Mouse (Mus musculus) embryonic facial prominence, embryonic 10.5 days (tissue): Measurements from ENCODE around the gene Zc3h10. TPM values are rescaled to one million over a fixed set of nuclear protein-coding genes. Genes with fewer than 3 reads are reported as not detected.
A peak's percentile ranks its signal among the peaks of the same experiment; 100 is the strongest.

Experiments used
- DNase-seq: peaks from one replicate; pipeline ENCODE4 v3.0.0-alpha.2; 2017; ENCODE audit warnings: low spot score
- H3K27ac ChIP-seq: fragments of 300-500 bp; sonication (generic); replicated peaks from 2 replicates; pipeline ENCODE4 v1.5.1; 2016; ENCODE audit warnings: mild to moderate bottlenecking
- H3K27me3 ChIP-seq: fragments of 300-500 bp; sonication (generic); replicated peaks from 2 replicates; pipeline ENCODE4 v1.6.1; 2016; ENCODE audit warnings: low read depth, mild to moderate bottlenecking; ENCODE audit not compliant: poor library complexity, severe bottlenecking
- H3K36me3 ChIP-seq: fragments of 300-500 bp; sonication (generic); replicated peaks from 2 replicates; pipeline ENCODE4 v1.6.1; 2016; ENCODE audit warnings: mild to moderate bottlenecking, moderate library complexity
- H3K4me1 ChIP-seq: fragments of 300-500 bp; sonication (generic); 2 replicates; pipeline ENCODE4 v1.6.1; 2016
- H3K4me3 ChIP-seq: fragments of 300-500 bp; sonication (generic); 2 replicates; pipeline ENCODE4 v1.5.1; 2016; ENCODE audit warnings: mild to moderate bottlenecking, moderate library complexity
- H3K9me3 ChIP-seq: fragments of 300-500 bp; sonication (generic); 2 replicates; pipeline ENCODE4 v1.6.1; 2016; ENCODE audit warnings: mild to moderate bottlenecking
- WGBS: fragments of 180-500 bp; shearing (Covaris S2); methylation state at CpG from one replicate; pipeline ENCODE4 v1.1.7; 2016; 5-methylcytosine and 5-hydroxymethylcytosine counted together
- polyA plus RNA-seq: library from polyadenylated mRNA; unstranded; fragments of >200 nt; fragmentation: Nextera tagmentation; extraction: Ambion mirVana; gene quantifications from 2 replicates; pipeline ENCODE4 v1.2.1, GENCODE M21; 2016

The Zc3h10 gene
- 15.9 and 17.4 TPM in 2 replicates for polyA plus RNA-seq

DNA sequence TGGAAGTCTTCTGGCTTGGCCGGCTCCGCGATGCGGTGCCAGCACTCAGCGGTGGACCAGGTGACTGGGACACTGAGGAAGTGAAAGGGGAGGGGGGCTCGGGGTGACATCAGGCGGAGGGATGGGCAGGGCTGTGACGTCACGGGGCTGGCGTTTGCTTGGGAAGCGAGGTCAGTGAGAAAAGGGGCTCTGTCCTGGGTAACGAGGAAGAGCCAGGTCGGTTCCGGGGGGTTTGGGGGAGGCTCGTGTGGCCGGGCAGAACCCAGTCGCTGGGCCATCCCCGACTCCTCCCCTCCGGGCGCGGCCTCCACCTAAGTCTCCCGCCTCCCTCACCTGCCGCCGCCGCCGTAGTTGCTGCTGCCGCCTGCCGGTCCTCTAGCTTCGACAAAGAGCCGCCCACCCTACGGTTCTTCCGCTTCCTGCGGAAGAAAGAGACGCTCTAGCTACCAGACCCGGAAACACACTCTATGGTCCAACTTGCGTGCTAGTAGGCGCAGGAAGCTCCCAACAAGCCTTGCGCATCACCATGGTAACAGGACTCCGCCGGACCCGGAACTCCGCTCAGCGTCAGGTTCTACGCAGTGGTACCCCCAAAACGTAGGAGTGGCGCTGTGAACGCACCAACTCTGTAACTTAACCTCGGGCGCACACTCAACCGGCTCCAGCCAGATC is at the start of gene Zc3h10:
Gene Zc3h10, minus strand, starts transcription at position 414 of the 672 bp plus-strand sequence.
- WGBS = under 1% methylated on average over 50 of the region's 50 CpGs
- H3K36me3 ChIP-seq = peaks cover 39% of the 10 kb centered on the region
- peak within 1 kb of the TSS; percentile 97 for H3K27ac ChIP-seq
- peak; percentile 94 for DNase-seq
- H3K4me1 ChIP-seq = peaks cover 33% of the 10 kb centered on the region
- no peaks in the 10 kb centered on the region for H3K9me3 ChIP-seq
- H3K27me3 ChIP-seq = no peaks in the 10 kb centered on the region
- H3K4me3 ChIP-seq = peak within 1 kb of the TSS; percentile 88

DNA sequence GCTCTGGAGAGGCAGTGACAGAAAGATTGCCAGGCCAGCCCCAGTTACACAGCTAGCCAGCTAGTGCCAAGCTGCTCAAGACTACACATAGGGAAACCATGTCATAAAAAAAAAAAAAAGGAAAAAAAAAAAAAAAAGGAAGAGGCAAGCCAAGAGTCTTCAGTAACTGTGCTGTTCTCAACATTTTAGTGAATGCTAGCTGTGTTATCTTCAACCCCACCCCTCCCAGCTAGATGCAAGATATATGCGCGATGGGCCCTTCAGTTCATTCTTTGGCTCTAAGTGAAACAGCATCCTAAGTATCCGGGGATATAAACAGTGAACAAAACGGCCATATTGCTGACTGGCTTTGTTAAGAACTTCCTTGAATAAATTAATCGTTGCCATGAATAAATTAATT is 45.2 kb upstream of the Zc3h10 start:
- no peaks in the 10 kb centered on the region for H3K9me3 ChIP-seq
- no peak overlapping the region for H3K27ac ChIP-seq
- H3K36me3 ChIP-seq = no peaks in the 10 kb centered on the region
- no peak overlapping the region for H3K4me3 ChIP-seq
- no peak for DNase-seq
- 82% methylated on average over 5 of the region's 5 CpGs for WGBS
- peaks cover 25% of the 10 kb centered on the region for H3K27me3 ChIP-seq
- peaks cover 24% of the 10 kb centered on the region for H3K4me1 ChIP-seq

DNA sequence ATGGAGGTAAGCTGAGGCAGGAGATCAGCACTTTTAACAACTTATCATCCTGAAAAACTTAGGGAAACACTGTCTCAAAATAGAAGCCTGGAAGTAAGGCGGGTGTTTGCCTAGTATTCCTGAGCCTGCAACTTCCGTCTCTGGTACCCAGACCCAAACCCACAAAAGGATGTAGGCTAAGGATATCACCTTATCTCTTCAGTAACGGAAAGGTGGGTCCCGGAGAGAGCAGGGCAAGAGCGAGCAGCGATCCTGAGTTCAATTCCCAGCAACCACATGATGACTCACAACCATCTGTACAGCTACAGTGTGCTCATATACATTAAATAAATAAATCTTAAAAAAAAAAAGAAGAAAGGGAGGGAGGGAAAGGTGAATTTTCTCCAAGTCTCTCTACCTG is 43.9 kb upstream of the Zc3h10 start:
- WGBS = 89% methylated on average over 6 of the region's 6 CpGs
- Histone ChIP-seq H3K9me3 (no peaks in the 10 kb centered on the region), H3K4me3 (no peak overlapping the region), H3K27me3 (peaks cover 39% of the 10 kb centered on the region), H3K36me3 (no peaks in the 10 kb centered on the region), H3K27ac (no peak overlapping the region), H3K4me1 (peaks cover 37% of the 10 kb centered on the region)
- no peak for DNase-seq

DNA sequence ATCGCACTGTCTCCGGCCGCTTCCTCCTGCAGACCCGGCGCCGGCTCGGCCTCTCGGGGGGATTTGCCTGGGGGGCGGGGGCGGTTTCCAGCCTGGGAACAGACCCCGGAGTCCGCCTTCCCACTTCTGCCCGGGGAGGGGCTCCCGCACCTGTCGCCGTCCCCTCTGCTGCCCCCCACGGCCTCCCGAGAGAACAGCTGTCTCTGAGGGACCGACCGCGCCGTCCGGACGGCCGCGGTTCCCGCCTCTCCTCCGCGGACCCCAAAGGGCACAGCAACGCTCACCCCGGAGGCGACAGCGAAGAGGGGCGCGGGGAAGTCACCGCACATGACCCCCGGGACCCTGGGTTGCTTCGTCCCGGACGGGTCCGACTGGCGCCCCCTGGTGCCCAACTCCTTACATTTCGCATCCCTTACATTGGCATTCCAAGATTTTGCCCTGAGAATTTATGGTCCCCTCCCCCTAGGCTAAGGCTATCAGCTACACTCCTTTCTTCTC is 42.7 kb upstream of the Zc3h10 start:
- peaks cover 51% of the 10 kb centered on the region for H3K27me3 ChIP-seq
- DNase-seq = peak; percentile 85
- no peaks in the 10 kb centered on the region for H3K36me3 ChIP-seq
- peaks cover 42% of the 10 kb centered on the region for H3K4me1 ChIP-seq
- H3K4me3 ChIP-seq = peak overlapping the region; percentile 71
- H3K27ac ChIP-seq = peak overlapping the region; percentile 78
- WGBS = under 1% methylated on average over 43 of the region's 43 CpGs
- H3K9me3 ChIP-seq = no peaks in the 10 kb centered on the region

DNA sequence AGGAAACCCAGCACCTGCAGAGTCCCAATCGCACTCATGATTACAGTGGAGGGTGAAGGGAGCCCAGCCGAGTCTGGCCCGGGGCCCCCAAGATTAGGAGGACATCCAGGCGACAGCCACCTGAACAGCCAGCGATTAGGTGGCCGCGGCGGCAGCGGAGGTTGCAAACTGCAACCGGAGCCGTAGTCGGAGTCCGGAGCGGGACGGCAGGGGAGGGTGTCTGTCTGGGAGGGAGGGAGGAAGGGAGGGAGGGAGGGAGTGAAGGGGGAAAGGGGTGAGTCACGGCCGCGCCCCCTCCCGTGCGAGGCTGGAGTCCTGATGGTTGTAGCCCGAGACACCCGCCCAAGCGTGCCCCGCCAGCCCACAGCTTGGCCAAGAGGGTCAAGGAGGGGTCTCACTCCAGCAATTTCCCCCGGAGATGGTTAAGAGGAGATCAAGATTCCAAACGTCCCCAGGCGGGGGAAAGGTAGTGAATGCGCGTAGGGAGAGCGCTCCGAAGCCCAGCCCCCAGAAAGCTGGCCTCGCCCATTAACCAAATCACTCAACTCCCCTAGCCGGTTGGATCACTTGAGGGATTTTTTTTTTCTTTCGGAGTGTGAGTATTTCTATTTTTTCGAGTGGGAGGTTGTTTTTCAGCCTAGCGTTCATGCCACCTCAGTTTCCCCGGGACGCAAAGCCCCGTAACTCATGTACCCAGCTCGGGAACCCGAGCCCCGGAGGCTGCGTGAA is 42.1 kb upstream of the Zc3h10 start, which contains the start of gene Erbb3:
Gene Erbb3, minus strand, starts transcription at position 189 of the 729 bp plus-strand sequence.
- peak; percentile 75 for DNase-seq
- Histone ChIP-seq H3K4me3 (peak within 1 kb of the TSS; percentile 71), H3K27ac (peak within 1 kb of the TSS; percentile 78), H3K9me3 (no peaks in the 10 kb centered on the region), H3K36me3 (no peaks in the 10 kb centered on the region), H3K4me1 (peaks cover 46% of the 10 kb centered on the region), H3K27me3 (peaks cover 56% of the 10 kb centered on the region)
- under 1% methylated on average over 43 of the region's 43 CpGs for WGBS

DNA sequence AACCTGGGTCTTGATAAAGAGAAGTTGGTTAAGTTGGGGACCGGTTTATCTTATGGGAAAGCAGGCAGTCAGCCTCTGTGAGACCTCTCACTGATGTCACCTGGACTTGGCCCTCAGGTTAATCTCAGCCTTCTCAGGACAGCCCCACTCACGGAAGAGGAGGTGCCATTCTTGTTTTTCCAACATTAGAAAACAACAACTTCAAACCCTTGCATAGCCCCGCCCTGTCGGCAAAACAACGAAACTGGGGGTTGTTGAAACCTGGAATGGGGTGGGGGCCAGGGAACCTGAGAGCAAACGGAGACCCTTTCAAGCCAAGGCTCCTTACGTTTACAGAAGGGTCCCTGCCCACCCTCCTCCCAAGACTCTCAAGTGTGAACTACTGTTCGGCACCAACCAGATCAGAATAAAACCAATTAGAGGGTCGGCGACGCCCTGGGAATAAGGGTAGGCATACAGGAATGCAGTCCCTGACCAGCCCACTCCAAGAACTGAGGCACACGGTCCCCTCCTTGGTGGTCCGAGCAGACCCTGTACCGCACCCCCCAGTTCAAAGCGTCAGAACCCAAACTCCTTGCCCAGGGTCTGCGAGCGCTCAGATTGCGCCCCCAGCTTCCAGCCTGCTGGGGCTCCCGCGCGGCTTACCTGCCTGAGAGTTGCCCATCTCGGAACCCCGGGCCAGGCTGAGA is 41.3 kb upstream of the Zc3h10 start:
- H3K27ac ChIP-seq = peak overlapping the region; percentile 78
- peaks cover 53% of the 10 kb centered on the region for H3K4me1 ChIP-seq
- H3K36me3 ChIP-seq = no peaks in the 10 kb centered on the region
- H3K27me3 ChIP-seq = peaks cover 63% of the 10 kb centered on the region
- no peak for DNase-seq
- 2% methylated on average over 23 of the region's 23 CpGs for WGBS
- no peaks in the 10 kb centered on the region for H3K9me3 ChIP-seq
- H3K4me3 ChIP-seq = peak overlapping the region; percentile 71

DNA sequence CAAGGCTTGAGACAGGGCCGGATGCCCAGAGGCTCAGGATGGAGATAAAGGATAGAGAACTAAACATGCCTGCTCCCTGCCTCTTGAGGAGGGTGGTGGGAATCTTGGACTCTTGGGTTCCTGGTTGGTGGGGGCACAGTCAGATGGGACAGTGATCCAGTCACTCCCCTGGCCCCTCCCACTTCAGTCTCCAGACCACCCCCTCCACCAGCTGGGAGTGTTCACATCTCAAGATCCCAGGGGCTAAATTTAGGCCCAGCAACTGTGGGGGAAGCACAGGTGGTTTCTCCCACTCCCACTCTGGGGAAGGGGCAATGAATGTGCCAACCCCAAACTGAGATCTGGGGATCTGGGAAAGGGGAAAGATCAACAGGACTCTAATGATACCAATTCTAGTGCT is 40.6 kb upstream of the Zc3h10 start:
- peaks cover 66% of the 10 kb centered on the region for H3K27me3 ChIP-seq
- peak overlapping the region; percentile 26 for H3K27ac ChIP-seq
- 17% methylated on average over 1 of the region's 1 CpGs for WGBS
- H3K9me3 ChIP-seq = no peaks in the 10 kb centered on the region
- no peak for DNase-seq
- H3K4me3 ChIP-seq = peak overlapping the region; percentile 71
- H3K4me1 ChIP-seq = peaks cover 60% of the 10 kb centered on the region
- H3K36me3 ChIP-seq = no peaks in the 10 kb centered on the region

DNA sequence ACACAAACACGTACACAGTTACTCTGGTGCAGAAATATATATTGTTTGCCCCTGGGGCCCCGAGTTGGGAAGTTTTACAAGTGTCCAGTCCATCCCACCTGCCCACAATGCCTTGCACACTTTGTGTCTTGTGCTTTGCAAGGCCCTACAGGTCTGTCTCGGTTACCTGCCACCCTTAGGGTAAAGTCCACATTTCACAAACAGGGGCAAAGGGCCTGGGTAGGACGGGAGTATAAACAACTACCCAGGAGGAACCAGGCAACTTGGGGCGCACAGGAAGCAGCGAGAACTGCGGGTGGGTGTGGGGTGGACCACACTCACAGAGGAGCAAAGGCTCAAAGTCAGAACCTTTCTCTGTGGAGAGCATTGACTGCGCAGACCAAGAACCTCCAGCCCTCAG is 40.1 kb upstream of the Zc3h10 start:
- DNase-seq = peak; percentile 19
- peaks cover 63% of the 10 kb centered on the region for H3K4me1 ChIP-seq
- peak overlapping the region; percentile 26; the same call in 1 of the 2 replicates for H3K27ac ChIP-seq
- peaks cover 68% of the 10 kb centered on the region for H3K27me3 ChIP-seq
- H3K4me3 ChIP-seq = peak overlapping the region; percentile 71
- 39% methylated on average over 8 of the region's 8 CpGs for WGBS
- no peaks in the 10 kb centered on the region for H3K36me3 ChIP-seq
- no peaks in the 10 kb centered on the region for H3K9me3 ChIP-seq

DNA sequence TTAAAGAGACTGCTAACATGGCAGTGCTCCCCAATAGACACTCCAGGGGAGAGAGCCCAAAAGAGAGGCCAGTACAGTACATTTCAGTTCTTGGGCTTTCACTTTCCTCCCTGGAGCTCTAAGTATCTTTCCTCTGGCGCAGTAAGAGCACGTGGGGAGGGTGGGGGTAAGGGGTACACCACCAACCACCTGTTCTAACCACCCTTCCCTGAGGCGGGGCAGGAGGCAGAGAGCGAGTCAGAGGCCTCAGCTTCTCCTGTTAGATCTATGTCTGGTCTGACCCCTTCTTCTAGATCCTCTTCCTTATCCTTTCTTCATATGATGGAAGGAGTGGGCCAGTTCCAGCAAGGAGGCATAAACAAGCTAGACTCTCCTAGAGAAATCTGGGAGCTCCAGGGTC is 39.5 kb upstream of the Zc3h10 start:
- Histone ChIP-seq H3K36me3 (no peaks in the 10 kb centered on the region), H3K9me3 (no peaks in the 10 kb centered on the region), H3K27ac (peak overlapping the region; percentile 26; the same call in 1 of the 2 replicates), H3K27me3 (peaks cover 70% of the 10 kb centered on the region), H3K4me3 (peak overlapping the region; percentile 71; the same call in 1 of the 2 replicates), H3K4me1 (peaks cover 63% of the 10 kb centered on the region)
- WGBS = 36% methylated on average over 4 of the region's 4 CpGs
- DNase-seq = no peak

DNA sequence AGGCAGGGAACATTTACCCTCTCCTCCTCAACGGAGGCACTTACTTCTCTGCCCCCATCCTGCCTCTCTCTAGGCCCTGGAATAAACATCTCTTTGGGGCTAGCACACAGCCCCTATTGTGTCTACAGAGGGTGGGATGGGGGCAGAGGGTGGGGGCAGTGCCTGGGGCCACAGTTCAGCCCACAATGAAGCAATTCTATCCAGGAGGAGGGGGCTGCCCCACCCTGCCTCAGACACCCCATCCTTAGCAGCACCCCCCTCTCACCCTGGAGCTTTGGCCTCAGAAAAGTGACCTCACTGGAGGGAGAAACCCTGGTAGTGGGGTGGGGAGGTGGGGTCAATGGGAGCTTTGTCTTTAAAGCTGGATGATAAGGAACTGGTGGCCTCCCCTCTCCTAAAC is 39.0 kb upstream of the Zc3h10 start:
- peak overlapping the region; percentile 71; the same call in 1 of the 2 replicates for H3K4me3 ChIP-seq
- H3K27me3 ChIP-seq = peaks cover 70% of the 10 kb centered on the region
- H3K9me3 ChIP-seq = no peaks in the 10 kb centered on the region
- peak overlapping the region; percentile 26 for H3K27ac ChIP-seq
- peak; percentile 38 for DNase-seq
- 6% methylated on average over 1 of the region's 1 CpGs for WGBS
- H3K4me1 ChIP-seq = peaks cover 63% of the 10 kb centered on the region
- H3K36me3 ChIP-seq = 0 out of 2 replicates have a peak, but pooled peaks cover 2% of the 10 kb centered on the region

DNA sequence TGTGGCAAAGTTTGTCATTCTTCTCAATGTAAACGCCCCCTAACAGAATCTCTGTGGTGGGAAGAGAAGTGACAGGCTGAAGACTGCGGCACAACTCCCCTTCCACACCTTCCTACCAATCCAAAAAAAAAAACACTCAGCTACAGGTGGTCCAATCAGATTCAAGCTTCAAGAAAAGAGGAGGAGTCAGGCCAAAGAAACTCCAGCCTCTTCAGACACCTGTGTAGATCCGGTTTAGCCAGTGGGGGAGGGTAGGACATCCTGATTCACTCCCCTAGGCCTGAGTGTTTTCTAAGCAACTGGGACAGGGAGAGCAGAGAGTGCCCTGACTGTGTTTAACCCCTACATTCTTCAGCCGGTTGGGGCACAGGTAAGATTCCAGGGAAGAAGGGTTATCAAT is 36.8 kb upstream of the Zc3h10 start:
- no peak overlapping the region for H3K27ac ChIP-seq
- H3K27me3 ChIP-seq = peaks cover 61% of the 10 kb centered on the region
- H3K9me3 ChIP-seq = no peaks in the 10 kb centered on the region
- WGBS = 15% methylated on average over 4 of the region's 4 CpGs
- H3K4me3 ChIP-seq = peak overlapping the region; percentile 33
- peak; percentile 57 for DNase-seq
- peaks cover 53% of the 10 kb centered on the region for H3K4me1 ChIP-seq
- peaks cover 4% of the 10 kb centered on the region; the same call in 1 of the 2 replicates for H3K36me3 ChIP-seq

DNA sequence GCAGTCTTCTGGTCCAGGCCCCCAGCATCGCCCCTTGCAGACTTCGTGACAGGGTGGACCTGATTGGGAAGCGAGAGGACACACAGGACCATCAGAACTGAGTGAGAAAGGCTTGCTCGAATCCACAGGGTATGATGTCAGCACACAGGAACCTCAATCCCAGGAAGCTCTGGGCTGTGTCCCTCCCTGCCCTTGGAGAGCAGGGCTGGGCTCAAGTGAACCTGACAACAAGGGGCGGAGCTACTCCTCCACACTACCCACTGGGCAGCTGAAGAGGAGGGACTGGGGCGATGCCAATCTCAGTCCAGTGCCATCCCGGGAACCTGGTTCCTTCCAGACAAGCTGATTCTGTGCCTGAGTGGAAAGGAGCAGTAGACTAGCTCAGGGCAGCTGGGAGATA is 36.1 kb upstream of the Zc3h10 start:
- Histone ChIP-seq H3K27me3 (peaks cover 54% of the 10 kb centered on the region), H3K4me3 (peak overlapping the region; percentile 33)
- 35% methylated on average over 7 of the region's 7 CpGs for WGBS

More for the DNA sequence above, 36.1 kb upstream of the Zc3h10 start:
- Histone ChIP-seq H3K4me1 (peaks cover 46% of the 10 kb centered on the region), H3K36me3 (peaks cover 7% of the 10 kb centered on the region; the same call in 1 of the 2 replicates), H3K27ac (no peak overlapping the region), H3K9me3 (no peaks in the 10 kb centered on the region)
- DNase-seq = no peak
